11 mouse cellular contexts compared by ENCODE assay signal in the genomic region with DNA sequence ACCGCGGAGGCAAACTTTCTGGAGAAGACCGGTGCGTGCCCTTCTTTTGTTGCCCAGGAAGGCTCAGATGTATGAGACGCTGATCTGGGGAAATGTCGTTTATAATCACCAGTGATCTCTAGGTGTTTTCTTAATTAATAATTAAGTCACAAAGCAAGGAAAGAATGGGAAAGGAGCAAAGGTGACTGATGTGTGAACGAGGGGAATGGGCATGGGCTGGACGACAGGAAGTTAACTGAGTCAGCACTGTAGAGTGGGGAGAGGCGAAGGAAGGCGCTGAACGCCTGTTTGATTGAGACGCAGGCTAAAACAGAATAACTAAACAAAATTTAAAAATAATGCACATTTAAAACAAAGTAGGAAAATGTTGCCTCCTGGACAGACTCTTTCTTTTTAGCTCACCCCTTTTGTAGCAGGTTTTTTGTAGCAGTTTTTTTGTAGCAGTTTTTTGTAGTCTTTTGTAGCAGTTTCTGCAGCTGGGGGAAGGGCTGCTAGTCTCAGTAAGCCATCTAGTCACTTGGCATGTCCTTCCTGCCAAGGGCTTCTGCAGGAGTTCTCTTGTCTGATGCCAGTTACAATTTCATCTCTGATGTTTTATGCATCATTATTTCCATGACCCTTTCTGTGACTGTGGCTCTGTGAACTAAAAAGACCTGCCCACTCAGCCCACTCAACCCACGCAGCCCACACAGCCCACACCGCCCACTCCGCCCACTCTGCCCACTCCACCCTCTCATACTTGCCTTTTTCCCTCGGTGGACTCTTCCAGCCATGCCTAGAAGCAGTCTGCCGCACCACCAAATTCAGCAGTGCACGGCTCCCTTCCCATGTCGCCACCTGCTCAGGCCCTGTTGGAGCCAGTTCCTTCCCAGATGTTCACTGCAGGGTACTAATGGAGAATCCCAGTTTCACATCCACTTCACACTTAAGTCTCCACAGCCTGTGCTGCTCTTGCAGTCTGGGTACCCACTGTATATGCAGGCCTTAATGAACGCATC.
DNase-seq lines count a peak whose midpoint lies in the region; ATAC-seq lines count a peak whose summit lies in the region.
"Had no signal": no experiment of that assay in that cellular context is flagged by ENCODE, and none has a peak within 500 bp of the region (broad histone marks: within the 10 kb centered on the region; RNA-seq: fewer than 3 reads in every experiment).

No protein-coding gene starts in this region.

- H3K9me3 ChIP-seq in midbrain, embryonic 14.5 days (ENCODE audit: control insufficient read depth, low read length), result no peaks in the 10 kb centered on the region
- H3K9me3 ChIP-seq: G1E; limb, embryonic 15.5 days; lung, embryonic 15.5 days had no signal

- H3K4me2 ChIP-seq in midbrain, embryonic 14.5 days (ENCODE audit: low read length), result no peak overlapping the region
- H3K4me2 ChIP-seq: heart, embryonic 11.5 days; limb, embryonic 15.5 days; lung, embryonic 15.5 days had no signal

- H3K4me1 ChIP-seq in midbrain, embryonic 14.5 days (ENCODE audit: control insufficient read depth, insufficient read depth, low read length), result peaks cover 10% of the 10 kb centered on the region; the same call in 1 of the 2 replicates

- DNase-seq in heart, adult 11 months, result peak; percentile 66
- no peak for DNase-seq in heart, adult 9 months (ENCODE audit: low spot score in 2 of 2)
- DNase-seq in kidney, adult 9 months, result peak; percentile 75
- no peak for DNase-seq in midbrain, embryonic 14.5 days
- DNase-seq in retina, postnatal 1 day, result no peak
- DNase-seq in layer of hippocampus, postnatal 14 days (ENCODE audit: low spot score in 2 of 2), result no peak

- WGBS in midbrain, embryonic 14.5 days, result 68% methylated on average over 20 of the region's 20 CpGs

- no peaks in the 10 kb centered on the region for H3K36me3 ChIP-seq in midbrain, embryonic 14.5 days (ENCODE audit: control insufficient read depth, insufficient read depth, low read length)
- H3K36me3 ChIP-seq: G1E; limb, embryonic 15.5 days; lung, embryonic 15.5 days had no signal

- H3K4me3 ChIP-seq in midbrain, embryonic 14.5 days (replicated peaks; ENCODE audit: low read depth, low read length), result no peak overlapping the region
- H3K4me3 ChIP-seq: limb, embryonic 15.5 days; lung, embryonic 15.5 days had no signal

- no peaks in the 10 kb centered on the region for H3K27me3 ChIP-seq in midbrain, embryonic 14.5 days (ENCODE audit: control insufficient read depth, insufficient read depth, low read length)
- H3K27me3 ChIP-seq: limb, embryonic 15.5 days; lung, embryonic 15.5 days had no signal

- H3K27ac ChIP-seq in midbrain, embryonic 14.5 days (replicated peaks; ENCODE audit: low read depth, low read length), result no peak overlapping the region
- H3K27ac ChIP-seq: limb, embryonic 15.5 days; lung, embryonic 15.5 days had no signal

- peak; percentile 46 for ATAC-seq in granulocyte monocyte progenitor cell, adult 5-6 weeks (replicated peaks; ENCODE audit: poor library complexity, severe bottlenecking)
- peak; percentile 57; the same call in 1 of the 2 replicates for ATAC-seq in midbrain, embryonic 14.5 days (ENCODE audit: low FRiP score, low TSS enrichment)

- no peak overlapping the region for H3K9ac ChIP-seq in midbrain, embryonic 14.5 days (replicated peaks; ENCODE audit: low read length)
- H3K9ac ChIP-seq: limb, embryonic 15.5 days; lung, embryonic 15.5 days had no signal

Comparison
In these comparisons a context has a peak if more than half of its experiments do, and no peak if none do; other contexts are left out.
1. DNase-seq: peak in heart, adult 11 months (single experiment) and kidney, adult 9 months (single experiment); none in heart, adult 9 months (0 of 2), midbrain, embryonic 14.5 days (single experiment), retina, postnatal 1 day (single experiment) and layer of hippocampus, postnatal 14 days (0 of 2).